Mouse (Mus musculus) heart, adult 2 months (tissue): Measurements from ENCODE around the gene Mrtfa.

ENCODE experiments used
- CTCF ChIP-seq: fragments of 200-600 bp; IDR thresholded peaks from 2 replicates; pipeline ENCODE4 v1.8.1; 2022; ENCODE audit warnings: antibody characterized with exemption, mild to moderate bottlenecking, moderate library complexity
- EP300 ChIP-seq: fragments of 200-500 bp; IDR thresholded peaks from 2 replicates; pipeline ENCODE4 v1.6.1; 2011; ENCODE audit warnings: low read depth, low read length, control low read depth; ENCODE audit not compliant: insufficient read depth

GRCm38 (mm10) chr15:81101316-81101715 is 89.2 kb downstream of the Mrtfa start:
- TF ChIP-seq CTCF (no peak), EP300 (no peak)
